Mouse (Mus musculus) left cerebral cortex, postnatal 25 days (tissue): ENCODE measurements around the gene Kif1a. TPM values are rescaled to one million over a fixed set of nuclear protein-coding genes. Genes with fewer than 3 reads are reported as not detected.

Experiments
- DNase-seq, 2 experiments: peaks; one replicate each; pipeline ENCODE4 v3.0.0; 2022; ENCODE audit warnings: low spot score in 2 of 2, mixed read lengths in 1 of 2
- intact Hi-C: fragments of 180-260 bp; cut with DNase I; formaldehyde crosslinking; loops from one replicate; pipeline ENCODE4 v1.15.1; 2025
- total RNA-seq, 2 experiments: library from RNA; stranded (reverse); gene quantifications; 2 replicates each; pipeline ENCODE4 v1.2.3; 2021

Gene Kif1a
- total RNA-seq, 2 experiments from 2014 or later: 724 to 739 TPM

DNA sequence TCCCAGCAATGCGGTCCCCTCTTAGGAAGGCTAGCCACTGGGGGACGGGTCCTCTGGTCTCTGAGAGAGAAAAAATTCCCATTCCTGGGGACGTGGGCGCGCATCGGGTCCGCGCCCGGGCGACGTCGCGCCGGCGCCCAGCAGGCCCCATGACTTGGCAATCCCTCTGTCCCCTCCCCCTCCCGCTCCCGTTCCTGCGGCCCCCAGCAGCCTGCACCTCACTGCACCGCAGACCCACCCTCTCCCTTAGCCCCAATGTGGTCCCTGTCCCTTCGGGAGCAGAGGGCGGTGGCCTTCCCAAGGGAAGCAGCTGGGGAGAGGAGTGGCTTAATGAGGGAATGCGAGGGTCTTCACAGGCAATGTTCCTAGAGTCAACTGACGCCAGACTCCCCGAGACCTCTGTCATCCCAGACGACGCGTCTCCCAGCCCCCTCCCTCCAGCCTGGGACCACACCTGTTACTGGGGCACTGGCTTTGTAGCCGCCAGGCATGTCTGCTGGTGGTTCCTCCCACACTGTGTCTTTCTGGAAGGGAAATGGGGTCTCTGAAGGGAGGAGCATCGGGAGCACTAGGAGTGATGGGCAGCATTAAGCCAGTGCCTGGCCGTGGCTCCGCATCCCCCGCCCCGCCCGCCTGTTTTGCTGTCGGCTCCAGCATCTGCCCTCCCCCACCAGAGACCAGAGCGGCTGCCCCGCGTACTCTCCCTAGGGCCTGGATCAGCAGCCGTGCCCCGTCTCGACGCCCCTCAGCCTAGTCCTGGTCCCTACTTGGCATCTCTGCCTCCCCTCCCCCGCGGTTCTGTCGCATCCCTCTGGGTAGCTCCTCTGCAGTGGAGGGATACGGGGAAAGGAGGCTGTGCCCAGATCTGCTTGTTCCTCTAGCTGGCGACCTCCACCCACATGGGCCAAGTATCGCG lies 917 bp downstream of the Kif1a start:
- DNase-seq: peak; percentile 69 to 73
- intact Hi-C loops: loop anchor here (1.0 kb wide), 1 partner anchor 16 kb away; no protein-coding TSS in a partner anchor

DNA sequence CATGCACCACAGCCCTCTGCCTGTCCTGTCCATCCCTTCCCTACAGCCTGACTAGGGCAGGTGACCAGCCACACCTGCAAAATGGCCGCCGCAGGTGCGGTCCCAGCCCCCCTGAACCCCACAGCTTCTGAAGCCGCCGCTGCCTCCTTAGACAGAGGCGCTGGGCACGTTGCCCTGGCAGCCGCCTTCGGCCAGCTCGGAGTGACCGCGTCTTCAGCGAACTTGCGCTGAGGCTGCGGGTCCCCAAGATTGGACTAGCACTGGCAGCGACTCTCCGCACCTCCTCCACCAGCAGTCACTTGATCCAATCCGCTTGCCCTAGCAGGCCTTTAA lies 1.5 kb downstream of the Kif1a start:
- DNase-seq: no peak
- intact Hi-C loops: no loop called here

DNA sequence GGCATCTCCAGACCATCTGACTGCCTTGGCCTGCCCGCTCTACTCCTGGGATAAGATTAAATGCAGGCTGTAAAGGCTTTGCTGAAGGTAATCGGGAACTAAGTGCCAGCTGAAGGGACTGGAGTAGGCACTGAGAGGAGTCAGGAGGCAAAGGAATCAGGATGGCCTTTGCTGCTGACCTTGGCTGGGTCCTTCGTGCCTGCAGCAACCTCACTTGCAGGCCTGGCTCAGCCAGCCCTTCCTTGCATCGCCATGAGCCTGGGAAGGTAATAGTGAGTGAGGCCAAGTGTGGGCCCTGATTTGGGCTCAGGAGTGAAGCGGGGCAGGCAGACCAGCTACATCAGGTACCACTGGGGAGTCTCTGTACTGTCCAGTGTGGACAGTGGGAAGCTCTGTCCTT lies 2.8 kb downstream of the Kif1a start:
- intact Hi-C loops: no loop called here
- no peak for DNase-seq

DNA sequence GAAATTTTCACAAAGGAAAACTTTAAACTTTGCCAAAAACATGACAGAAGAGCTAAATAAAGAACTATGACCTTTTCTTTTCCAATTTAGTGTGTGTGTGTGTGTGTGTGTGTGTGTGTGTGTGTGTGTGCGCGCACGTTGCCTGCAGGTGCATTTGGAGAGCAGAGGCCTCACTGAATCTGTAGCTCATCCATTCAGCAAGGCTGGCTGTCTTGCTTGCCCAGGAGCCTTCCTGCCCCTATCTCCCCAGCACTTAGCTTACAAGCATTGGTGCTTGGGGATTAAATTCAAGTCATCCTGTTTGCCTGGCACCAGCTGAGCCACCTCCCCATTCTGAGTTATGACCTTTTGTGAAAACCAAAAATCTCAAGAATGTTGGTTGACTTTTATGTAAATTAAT lies 9.2 kb downstream of the Kif1a start:
- intact Hi-C loops: no loop called here

DNA sequence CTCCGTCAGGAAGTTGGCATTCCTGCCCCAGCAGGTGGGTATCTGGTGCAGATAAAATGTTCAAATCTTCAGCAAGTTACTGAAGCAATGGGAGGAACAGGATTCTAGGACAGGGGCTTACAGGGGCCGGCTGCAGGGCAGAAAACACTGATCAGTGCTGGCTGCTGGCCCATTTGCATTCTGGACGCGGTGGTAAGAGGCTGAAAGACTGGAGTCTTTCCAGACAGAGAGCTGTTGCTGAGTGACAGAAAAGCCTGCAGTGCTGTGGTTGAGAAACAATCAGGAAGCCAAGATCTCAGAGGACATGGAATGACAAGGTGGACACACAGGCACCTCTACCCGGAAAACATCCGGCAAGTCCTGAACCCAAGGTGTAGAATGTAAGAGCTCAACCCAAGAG lies 16.6 kb downstream of the Kif1a start:
- intact Hi-C loops: loop anchor here (1.0 kb wide), 1 partner anchor 16 kb away; the partner anchor contains the start of gene Kif1a
- peak in 1 of 2 experiments; percentile 46 for DNase-seq

More for the DNA sequence above, 9.2 kb downstream of the Kif1a start:
- no peak for DNase-seq

DNA sequence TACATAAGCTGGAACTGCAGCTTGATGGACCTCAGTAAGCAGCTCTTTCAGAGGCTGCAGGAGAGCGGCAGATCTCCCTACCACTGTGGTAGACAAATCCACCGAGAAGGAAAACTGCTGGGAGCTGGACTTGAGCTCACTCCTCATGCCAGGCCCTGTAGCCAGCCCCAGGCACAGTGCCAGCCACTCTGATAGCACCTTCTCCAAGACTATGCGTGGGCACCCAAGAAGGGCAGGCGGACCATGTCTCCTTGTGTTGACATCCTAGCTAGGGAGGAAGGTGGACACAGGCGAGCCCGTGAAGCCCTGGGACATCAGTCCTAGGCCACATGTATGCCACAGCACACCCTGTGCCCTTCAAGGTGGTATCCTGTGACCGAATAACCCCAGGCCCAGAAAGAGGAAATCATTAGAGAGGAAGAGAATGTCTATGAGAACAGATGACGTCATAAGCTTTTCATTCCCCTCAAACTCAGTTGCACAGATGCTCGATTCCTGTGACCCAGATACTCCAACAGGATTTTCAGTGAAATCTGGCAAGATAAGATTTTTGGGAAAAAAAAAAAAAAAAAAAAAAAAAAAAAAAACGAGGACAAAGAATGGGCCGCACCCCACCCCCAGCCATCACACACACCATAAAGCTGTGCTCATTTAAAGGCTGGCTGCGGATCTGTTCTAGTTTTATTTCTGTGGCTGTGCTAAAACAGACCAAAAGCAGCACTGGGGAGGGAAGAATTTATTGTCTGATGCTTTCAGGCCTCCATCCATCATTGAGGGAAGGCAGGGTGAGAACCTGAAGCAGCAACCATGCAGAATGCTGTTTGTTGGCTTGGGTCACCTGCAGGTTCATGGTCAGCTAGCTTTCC lies 18.1 kb downstream of the Kif1a start:
- intact Hi-C loops: no loop called here
- peak; percentile 52 to 88 for DNase-seq

DNA sequence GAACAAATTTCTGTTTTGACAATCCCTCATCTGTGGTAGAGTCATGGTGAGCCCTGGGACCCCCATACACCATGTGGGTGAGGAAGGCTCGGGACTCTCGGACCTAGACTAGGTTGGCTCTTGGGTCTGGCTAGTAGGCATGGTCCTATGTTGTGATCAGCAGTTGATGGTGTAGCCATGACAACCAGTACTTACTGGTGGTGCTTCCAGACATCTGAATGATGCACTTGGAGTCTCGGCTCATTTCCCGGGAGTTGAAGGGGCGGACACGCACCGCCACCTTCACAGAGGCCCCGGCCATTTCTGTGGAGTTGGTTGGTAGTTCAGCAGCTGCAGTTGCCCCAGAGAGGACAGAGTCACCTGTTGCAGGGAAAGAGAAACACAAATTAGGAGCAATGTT lies 19.6 kb downstream of the Kif1a start:
- intact Hi-C loops: no loop called here
- DNase-seq: no peak

DNA sequence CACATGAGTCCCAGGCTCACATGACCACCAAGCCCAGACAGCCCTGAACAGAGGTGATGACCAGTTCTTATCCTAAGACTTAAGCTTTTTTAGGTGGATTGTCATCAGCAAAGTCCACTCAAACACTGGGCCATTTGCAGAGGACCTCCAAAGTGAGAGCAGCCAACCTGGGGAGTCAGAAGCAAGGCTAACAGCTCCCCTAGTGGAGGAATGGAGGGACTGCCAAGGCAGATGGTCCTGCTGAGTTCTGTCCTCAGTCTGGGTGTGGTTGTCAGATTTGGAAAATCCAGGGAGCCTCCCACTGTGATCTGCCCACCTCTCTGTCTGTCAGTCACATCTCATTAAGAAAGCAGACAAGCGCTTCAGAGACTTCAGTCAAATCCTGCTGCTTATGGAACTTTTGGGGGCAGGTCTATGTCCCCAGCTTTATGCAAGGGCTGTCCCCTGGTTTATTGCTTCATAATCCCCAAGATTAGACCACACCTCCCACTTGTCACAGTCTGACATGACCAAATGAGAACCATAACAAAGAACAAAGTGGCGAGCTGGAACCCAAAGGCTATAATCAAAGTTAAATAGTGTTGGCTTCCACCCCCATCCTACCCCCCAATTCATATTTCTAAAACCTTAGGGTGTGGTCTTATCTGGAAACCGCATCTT lies 20.7 kb downstream of the Kif1a start:
- peak; percentile 48 to 82 for DNase-seq
- intact Hi-C loops: no loop called here

DNA sequence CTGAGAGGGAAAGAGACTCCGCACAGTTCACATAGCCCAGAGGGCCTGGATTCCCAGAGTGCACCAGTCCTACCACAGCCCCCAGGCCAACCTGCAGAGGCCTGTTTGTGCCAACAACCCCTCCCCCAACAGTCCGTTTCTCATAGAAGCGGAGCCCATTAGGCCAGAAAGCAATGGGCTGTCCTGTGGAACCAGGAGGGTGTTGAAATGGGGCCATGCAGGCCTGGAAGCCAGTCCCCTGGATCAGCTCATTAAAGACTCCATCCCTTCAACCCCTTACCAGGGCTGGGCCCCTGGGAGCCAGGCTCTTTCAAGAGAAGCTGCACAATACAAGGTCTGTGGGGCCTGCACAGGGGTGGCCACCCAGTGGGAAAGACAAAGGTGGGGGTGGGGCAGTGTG lies 22.1 kb downstream of the Kif1a start:
- intact Hi-C loops: no loop called here
- peak in 1 of 2 experiments; percentile 58 for DNase-seq

DNA sequence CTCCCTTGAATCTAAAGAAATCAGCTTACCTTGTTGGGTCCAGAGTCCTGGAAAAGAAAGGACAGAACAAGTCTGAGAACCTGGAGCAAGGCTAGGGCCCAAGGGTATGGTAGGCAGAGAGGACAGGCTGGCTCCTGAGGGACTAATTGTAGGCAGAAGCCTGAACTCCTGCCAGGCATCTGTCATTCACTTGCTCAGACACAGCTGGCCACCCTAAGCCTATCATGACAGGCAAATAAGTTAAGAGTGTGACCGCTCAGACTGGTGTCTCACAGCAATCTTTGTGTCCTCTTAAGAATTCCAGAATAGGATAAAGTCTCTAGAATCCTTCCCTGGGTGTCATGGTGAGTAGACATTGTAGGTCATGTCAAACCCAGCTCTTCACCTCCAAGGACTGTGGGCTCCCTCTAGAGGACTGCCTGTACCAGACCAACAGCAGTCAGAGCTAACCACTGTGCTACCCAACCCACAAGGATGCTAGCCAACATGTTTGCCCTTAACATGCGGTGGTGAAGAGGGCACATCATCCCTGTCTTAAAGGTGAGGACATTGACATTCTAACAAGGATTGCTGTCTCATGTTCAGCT lies 29.4 kb downstream of the Kif1a start:
- intact Hi-C loops: no loop called here

DNA sequence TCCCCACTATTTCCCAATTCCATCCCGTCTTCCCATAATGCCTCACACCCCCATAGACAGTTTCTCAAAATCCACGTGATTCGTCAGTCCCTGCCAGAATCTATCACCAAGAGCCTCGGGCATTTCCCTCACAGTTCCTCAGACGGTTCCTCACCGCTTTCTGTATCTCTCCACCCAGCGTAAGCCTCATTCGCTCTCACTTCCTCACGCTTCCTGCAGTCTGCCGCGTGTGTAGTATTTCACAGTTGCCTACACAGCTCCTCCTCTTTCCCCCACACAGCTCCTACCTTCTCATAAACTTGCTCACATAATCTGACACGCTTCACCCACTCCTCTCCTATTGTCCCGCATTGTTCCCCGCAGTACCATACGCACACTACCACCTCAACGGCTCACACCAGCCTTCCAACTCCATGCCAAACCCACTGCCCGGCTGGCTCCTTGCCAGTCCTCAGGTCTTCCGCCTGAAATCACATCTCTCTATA lies 30.2 kb downstream of the Kif1a start:
- intact Hi-C loops: no loop called here
- peak; percentile 44 to 83 for DNase-seq

More for the DNA sequence above, 29.4 kb downstream of the Kif1a start:
- no peak for DNase-seq

DNA sequence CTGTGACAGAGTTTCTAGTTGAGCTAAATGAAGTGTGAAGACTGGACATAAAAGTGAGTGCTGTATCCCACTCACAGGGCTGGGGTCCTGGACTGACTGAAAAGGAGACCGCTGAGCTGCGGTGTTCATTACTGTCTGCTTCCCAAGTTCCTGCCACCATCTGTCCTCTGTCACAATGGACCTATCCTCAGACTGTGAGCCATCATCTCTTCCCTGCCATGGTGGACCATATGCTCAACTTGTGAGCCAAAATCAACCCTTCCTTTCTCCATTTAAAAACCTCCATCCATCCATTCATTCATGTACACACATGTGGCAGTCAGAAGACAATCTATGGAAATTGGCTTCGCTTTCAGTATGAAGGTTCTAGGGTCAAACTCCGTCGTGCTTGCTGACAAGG lies 30.9 kb downstream of the Kif1a start:
- intact Hi-C loops: no loop called here
- DNase-seq: no peak

DNA sequence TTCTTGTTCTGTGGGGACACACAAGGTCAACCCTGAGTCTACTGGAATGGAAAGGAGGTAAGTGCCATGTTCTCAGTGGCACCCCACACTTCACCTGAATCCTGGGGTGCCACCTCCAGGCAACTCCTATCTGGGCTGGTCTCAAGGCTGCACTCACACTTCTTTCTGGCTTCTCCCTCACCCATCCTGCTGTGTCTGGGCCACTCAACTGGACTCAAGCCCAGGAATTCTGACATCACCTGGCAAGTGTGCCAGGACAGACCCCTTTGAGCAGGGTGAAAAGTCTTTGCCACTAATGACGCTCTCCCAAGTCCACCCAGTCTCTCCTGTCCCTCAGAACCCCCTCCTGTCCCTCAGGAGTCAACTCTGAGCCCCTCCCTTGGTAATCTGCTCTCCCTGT lies 33.2 kb downstream of the Kif1a start:
- DNase-seq: no peak
- intact Hi-C loops: no loop called here

DNA sequence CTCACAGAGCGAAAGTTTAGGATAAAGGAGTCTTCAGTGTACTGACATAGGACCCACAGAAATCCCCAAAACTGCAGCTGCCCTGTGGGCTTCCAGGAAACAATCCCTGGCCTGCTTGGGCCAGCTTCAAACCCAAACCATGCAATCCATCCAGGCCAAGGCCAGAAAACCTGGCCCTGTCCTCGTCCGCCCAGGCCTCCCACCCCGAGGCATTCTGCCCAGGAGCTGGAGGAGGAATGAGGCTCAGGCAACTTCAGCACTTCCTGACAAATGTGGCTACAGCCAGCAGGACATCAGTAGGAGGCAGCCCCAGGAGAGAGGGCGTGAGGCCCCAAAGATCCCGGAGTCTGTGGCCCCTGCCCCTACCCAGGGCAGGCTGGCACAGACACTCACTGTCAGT lies 36.1 kb downstream of the Kif1a start:
- DNase-seq: no peak
- intact Hi-C loops: no loop called here

DNA sequence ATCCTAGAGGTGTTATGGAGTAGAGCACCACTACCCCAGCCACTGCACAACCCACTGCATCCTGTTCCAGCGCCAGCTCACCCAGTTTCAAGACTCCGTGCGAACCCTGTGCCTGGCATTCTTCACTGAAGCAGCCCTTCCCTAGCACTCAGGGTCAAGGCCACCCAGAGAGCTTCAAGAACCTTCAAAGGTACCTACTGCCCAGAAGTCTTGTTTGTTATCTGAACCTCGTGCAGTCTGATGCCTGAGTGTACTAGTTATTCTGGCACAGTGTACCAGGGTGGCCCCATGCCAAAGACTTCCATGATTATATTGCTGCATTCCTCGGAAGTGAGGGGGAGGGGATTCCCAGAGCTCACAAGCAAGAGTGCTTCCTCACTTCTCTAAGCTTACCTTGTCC lies 38.1 kb downstream of the Kif1a start:
- no peak for DNase-seq
- intact Hi-C loops: no loop called here

DNA sequence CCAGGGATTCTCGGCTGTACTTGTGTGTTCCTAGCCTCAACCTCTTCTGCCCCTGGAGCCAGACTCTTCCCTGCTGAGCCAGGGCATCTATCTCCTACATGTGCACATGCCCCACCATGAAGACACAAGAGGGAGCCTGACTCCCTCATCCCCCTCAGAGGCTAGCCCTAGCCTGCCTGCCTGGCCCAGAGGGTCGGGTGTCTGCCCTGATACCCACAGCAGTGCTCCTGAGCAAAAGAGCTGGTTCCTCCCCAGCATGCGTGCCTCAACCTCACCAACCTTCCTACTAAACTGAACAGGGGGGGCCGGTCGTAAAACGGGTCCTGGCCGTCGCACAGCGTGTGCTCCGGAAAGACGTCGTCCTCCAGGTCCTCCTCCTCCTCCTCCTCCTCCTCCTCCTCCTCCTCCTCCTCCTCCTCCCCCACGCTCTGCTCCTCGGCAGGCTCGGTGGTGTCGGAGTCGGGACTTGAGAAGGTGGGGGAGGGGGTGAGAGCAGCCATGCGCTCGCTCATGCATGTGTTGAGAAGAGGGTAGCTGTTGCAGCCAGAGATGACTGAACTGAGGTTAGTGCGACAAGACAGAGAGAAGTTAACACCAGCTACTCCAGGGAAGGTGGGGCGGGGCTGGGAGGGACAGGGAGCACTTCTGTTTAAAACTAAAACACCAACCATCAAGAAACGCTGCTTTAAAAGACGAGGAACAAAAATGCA lies 50.5 kb downstream of the Kif1a start:
- intact Hi-C loops: no loop called here

DNA sequence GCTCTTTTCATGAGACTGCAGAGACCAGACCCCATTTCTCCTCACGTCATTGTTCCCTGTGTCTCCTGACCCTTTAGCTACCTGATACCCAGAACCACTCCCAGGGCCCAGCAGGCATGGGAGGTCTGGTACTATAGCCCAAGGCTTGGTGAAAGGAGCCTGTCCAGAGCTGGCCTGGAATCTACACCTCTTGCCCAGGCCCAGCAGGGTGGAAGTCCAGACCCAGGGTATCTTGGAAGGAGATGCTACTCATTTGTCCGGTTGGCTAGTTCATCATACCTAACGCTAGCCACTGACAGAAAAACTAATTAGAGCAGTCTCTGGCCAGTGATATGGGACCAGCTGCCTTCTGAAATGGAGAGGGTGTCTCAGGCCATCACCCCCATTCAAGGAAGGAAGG lies 51.7 kb downstream of the Kif1a start:
- intact Hi-C loops: no loop called here
- DNase-seq: no peak

More for the DNA sequence above, 50.5 kb downstream of the Kif1a start:
- DNase-seq: no peak

DNA sequence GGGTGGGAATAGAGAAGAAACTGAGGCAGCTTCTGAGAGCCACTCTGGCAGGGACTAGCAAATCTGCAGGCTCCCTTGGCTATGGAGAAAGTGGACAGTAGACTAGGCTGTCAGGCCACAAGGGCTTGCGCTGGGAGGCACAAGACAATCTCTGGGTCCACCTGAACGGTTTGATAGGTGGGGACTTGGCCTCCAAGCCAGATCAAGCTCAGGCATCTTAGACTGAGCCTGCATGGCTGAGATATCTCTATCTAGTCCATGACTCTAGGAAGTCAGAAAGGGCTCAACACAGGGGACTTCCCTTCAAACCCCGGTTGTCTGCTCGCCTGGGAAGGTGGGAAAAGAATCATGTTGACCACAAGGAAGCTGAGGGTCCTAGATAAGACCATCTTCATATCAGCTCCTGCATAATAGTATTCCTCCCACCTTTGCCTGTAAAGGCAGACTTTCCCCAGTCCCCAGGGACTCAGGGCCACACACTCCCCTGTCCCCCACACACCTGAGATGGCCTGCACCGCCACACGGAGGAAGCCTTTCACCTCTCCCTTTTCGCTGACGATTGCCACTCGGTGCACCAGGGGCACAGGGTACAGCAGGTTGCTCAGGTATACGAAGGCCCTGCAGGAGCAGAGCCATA lies 55.5 kb downstream of the Kif1a start:
- intact Hi-C loops: no loop called here
- no peak for DNase-seq

DNA sequence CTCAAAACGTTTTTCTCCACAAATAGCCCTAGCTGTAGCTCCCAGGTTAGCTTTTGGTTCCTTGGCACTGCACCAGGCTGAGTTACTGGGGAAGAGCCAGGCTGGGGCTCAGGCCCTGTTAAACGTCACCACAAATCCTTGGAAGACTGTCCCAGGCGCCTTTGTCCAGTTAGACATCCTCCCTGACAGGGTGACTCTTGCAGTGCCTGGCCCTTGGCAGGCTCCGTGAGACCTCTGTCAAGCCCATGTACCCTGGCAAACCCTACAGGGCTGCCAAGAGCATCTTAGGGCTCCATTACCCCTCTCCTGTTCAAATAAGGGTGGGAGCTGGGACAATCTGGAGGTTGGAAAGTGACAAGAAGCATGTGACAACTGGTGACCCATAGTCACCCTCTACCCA lies 65.8 kb downstream of the Kif1a start:
- no peak for DNase-seq
- intact Hi-C loops: no loop called here
